Comparison of ENCODE assay signal across 8 mouse cellular contexts in the genomic region with DNA sequence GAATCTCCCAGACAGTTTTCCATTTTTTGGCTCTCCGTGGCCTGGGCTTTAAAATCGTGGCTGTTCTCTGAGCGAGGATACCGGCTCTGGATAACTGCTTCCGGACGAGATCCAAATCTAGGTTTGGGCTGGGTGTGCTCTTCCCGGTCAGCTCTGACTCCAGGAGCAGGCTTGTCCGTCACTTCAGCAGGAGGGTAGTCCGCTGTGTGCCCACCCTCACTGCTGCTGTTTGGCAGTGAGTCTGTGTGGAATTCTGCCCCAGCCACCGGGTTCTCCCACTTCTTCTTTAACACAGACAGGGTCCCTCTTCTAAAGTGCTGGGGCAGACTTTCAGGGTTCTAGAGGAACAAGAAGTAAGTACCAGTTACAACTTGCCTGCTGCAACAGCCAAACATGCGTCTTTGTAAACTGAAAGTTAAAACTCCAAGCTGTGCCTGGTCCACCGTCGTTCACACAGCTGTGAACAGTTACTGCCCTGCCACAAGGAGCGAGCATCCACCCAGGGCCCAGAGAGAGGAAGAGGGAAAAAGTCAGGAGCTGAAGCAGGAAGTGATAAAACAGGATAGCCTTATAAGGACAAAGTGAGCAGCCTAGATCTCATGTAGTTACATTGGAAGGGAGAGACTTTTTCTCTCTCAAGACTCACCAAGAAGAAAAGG. TPM values are rescaled to one million over a fixed set of nuclear protein-coding genes. Genes with fewer than 3 reads are reported as not detected.
A peak's percentile ranks its signal among the peaks of the same experiment; 100 is the strongest.
DNase-seq lines count a peak whose midpoint lies in the region; ATAC-seq and TF ChIP-seq lines count a peak whose summit lies in the region.

No protein-coding gene starts in this region.

- 18% methylated on average over 14 of the region's 14 CpGs for whole genome bisulfite sequencing in intestine, embryonic 14.5 days
- WGBS in lung, embryonic 15.5 days = 36% methylated on average over 14 of the region's 14 CpGs
- WGBS in small intestine, adult 2 months = 53% methylated on average over 14 of the region's 14 CpGs

- H3K27ac ChIP-seq in testis, adult 2 months (ENCODE audit: control insufficient read depth, insufficient read depth, low read depth, low read length) = peak overlapping the region; percentile 76
- H3K27ac ChIP-seq in intestine, embryonic 14.5 days (ENCODE audit: low read depth) = peak overlapping the region; percentile 94
- H3K27ac ChIP-seq in lung, embryonic 15.5 days = peak overlapping the region; percentile 93
- H3K27ac ChIP-seq in small intestine, adult 2 months (ENCODE audit: insufficient read depth, low read depth, low read length) = peak overlapping the region; percentile 48

- peak overlapping the region; percentile 67 for H3K4me2 ChIP-seq in intestine, embryonic 14.5 days (ENCODE audit: low read length)
- H3K4me2 ChIP-seq in lung, embryonic 15.5 days = peak overlapping the region; percentile 56

- H3K4me1 ChIP-seq in testis, adult 2 months (ENCODE audit: control insufficient read depth, insufficient read depth, low read length) = no peaks in the 10 kb centered on the region; the same call in 1 of the 2 replicates
- peaks cover 16% of the 10 kb centered on the region; the same call in 1 of the 2 replicates for H3K4me1 ChIP-seq in intestine, embryonic 14.5 days (replicated peaks; ENCODE audit: control insufficient read depth, insufficient read depth, low read length)
- peaks cover 6% of the 10 kb centered on the region; the same call in 1 of the 2 replicates for H3K4me1 ChIP-seq in lung, embryonic 15.5 days
- peaks cover 2% of the 10 kb centered on the region; the same call in 1 of the 2 replicates for H3K4me1 ChIP-seq in small intestine, adult 2 months (ENCODE audit: control insufficient read depth, insufficient read depth, insufficient read length, low read length)

- no peak for DNase-seq in testis, postnatal 10 days (ENCODE audit: low spot score)
- DNase-seq in gastrocnemius, postnatal 14 days = peak; percentile 63
- peak; percentile 69 for DNase-seq in intestine, embryonic 14.5 days (ENCODE audit: low spot score)
- no peak for DNase-seq in right cerebral cortex, adult 2 months (ENCODE audit: low spot score in 2 of 2)
- no peak for DNase-seq in spleen, postnatal 14 days (ENCODE audit: low spot score in 2 of 2)

- peak overlapping the region; percentile 71 for H3K9ac ChIP-seq in intestine, embryonic 14.5 days (ENCODE audit: low read length)
- peak overlapping the region; percentile 53 for H3K9ac ChIP-seq in lung, embryonic 15.5 days

- ATAC-seq in intestine, embryonic 14.5 days (replicated peaks; ENCODE audit: low FRiP score, low TSS enrichment, low read depth) = 0 out of 2 replicates have a peak, but pooled peaks have one; percentile 56
- ATAC-seq in lung, embryonic 15.5 days (ENCODE audit: borderline replicate concordance, extremely low read depth, low FRiP score, low TSS enrichment) = peak; percentile 81; the same call in 1 of the 2 replicates

- no peaks in the 10 kb centered on the region for H3K36me3 ChIP-seq in testis, adult 2 months (ENCODE audit: control insufficient read depth, insufficient read depth, low read length)
- peaks cover 17% of the 10 kb centered on the region for H3K36me3 ChIP-seq in intestine, embryonic 14.5 days (ENCODE audit: control insufficient read depth, insufficient read depth, low read length)
- peaks cover 10% of the 10 kb centered on the region for H3K36me3 ChIP-seq in lung, embryonic 15.5 days
- H3K36me3 ChIP-seq in small intestine, adult 2 months (ENCODE audit: control insufficient read depth, insufficient read depth, low read length) = peaks cover 41% of the 10 kb centered on the region

- intact Hi-C loops in gastrocnemius, postnatal 14 days (cut with DNase I; ENCODE audit: low total_unique reads) = no loop called here

- no peaks in the 10 kb centered on the region for H3K27me3 ChIP-seq in testis, adult 2 months (ENCODE audit: control insufficient read depth, insufficient read depth, low read length)
- no peaks in the 10 kb centered on the region for H3K27me3 ChIP-seq in intestine, embryonic 14.5 days (replicated peaks; ENCODE audit: control insufficient read depth, insufficient read depth, low read length)
- H3K27me3 ChIP-seq in lung, embryonic 15.5 days = no peaks in the 10 kb centered on the region
- no peaks in the 10 kb centered on the region for H3K27me3 ChIP-seq in small intestine, adult 2 months (ENCODE audit: control insufficient read depth, insufficient read depth, low read length)

- TF ChIP-seq POLR2A in testis, adult 2 months (IDR thresholded peaks at IDR 0.05; ENCODE audit: control insufficient read depth, low read depth, low read length) = peak; percentile 47; the same call in 1 of the 2 replicates
- peak; percentile 66; the same call in 1 of the 2 replicates for TF ChIP-seq POLR2A in small intestine, adult 2 months (IDR thresholded peaks at IDR 0.05; ENCODE audit: low read depth, low read length)

- TF ChIP-seq CTCF in testis, adult 2 months (IDR thresholded peaks at IDR 0.05; ENCODE audit: control insufficient read depth, insufficient read depth, insufficient replicate concordance, low read depth, low read length) = no peak
- no peak for TF ChIP-seq CTCF in small intestine, adult 2 months (IDR thresholded peaks at IDR 0.05; ENCODE audit: extremely low read depth, insufficient read length, insufficient replicate concordance, low read depth, low read length)

- H3K4me3 ChIP-seq in testis, adult 2 months (ENCODE audit: control insufficient read depth, low read depth, low read length) = peak overlapping the region; percentile 41
- H3K4me3 ChIP-seq in intestine, embryonic 14.5 days (ENCODE audit: low read depth, low read length) = peak overlapping the region; percentile 62
- peak overlapping the region; percentile 50 for H3K4me3 ChIP-seq in lung, embryonic 15.5 days
- H3K4me3 ChIP-seq in small intestine, adult 2 months (ENCODE audit: low read depth, low read length) = peak overlapping the region; percentile 62

- H3K9me3 ChIP-seq in intestine, embryonic 14.5 days (ENCODE audit: control insufficient read depth, low read length) = no peaks in the 10 kb centered on the region
- H3K9me3 ChIP-seq in lung, embryonic 15.5 days = no peaks in the 10 kb centered on the region

RNA-seq across cellular contexts. Expression of a gene that starts 47.1 kb away (rescaled TPM):
- 19.4 and 23.4 TPM in 2 replicates for polyA plus RNA-seq in testis, adult 2 months (2012; rRNA removed)
- 10 to 100 TPM; 10.4 to 10.6 TPM for total RNA-seq in gastrocnemius, postnatal 14 days (2021)
- polyA plus RNA-seq in intestine, embryonic 14.5 days (2014; fragmentation: Nextera tagmentation; extraction: Ambion mirVana) = 64.7 and 68.7 TPM in 2 replicates
- 75.3 and 78.0 TPM in 2 replicates for polyA plus RNA-seq in lung, embryonic 15.5 days (2015; fragmentation: Nextera tagmentation; extraction: Ambion mirVana)
- 6.9 and 8.2 TPM in 2 replicates for polyA plus RNA-seq in small intestine, adult 2 months (2012; rRNA removed)

RNA-seq across cellular contexts. Expression of a gene that starts 55.5 kb away (rescaled TPM):
- 3.8 and 4.1 TPM in 2 replicates for polyA plus RNA-seq in testis, adult 2 months (2012; rRNA removed)
- total RNA-seq in gastrocnemius, postnatal 14 days (2021) = 10 to 100 TPM; 16.8 to 23.0 TPM
- polyA plus RNA-seq in intestine, embryonic 14.5 days (2014; fragmentation: Nextera tagmentation; extraction: Ambion mirVana) = 80.3 and 87.9 TPM in 2 replicates
- polyA plus RNA-seq in lung, embryonic 15.5 days (2015; fragmentation: Nextera tagmentation; extraction: Ambion mirVana) = 37.9 and 43.6 TPM in 2 replicates
- 26.1 and 47.7 TPM in 2 replicates for polyA plus RNA-seq in small intestine, adult 2 months (2012; rRNA removed)

Comparison
In these comparisons a context has a peak if more than half of its experiments do, and no peak if none do; other contexts are left out.
1. DNase-seq: peak in gastrocnemius, postnatal 14 days (single experiment) and intestine, embryonic 14.5 days (single experiment); none in testis, postnatal 10 days (single experiment), right cerebral cortex, adult 2 months (0 of 2) and spleen, postnatal 14 days (0 of 2).
2. Peak in every context shown above with its lines, with median percentiles within 50 percentile points of each other: H3K27ac ChIP-seq and H3K4me3 ChIP-seq.